Mouse (Mus musculus) ES-E14 (cell line): ENCODE data around the gene Ptprg.

ENCODE experiments used
- CHD2 ChIP-seq: IDR thresholded peaks from 2 replicates; pipeline ENCODE4 v1.6.1; 2014; ENCODE audit warnings: mild to moderate bottlenecking, low read depth, low read length, inconsistent platforms
- HCFC1 ChIP-seq: IDR thresholded peaks from 2 replicates; pipeline ENCODE4 v1.6.1; 2012; ENCODE audit warnings: low read length, inconsistent platforms, borderline replicate concordance; ENCODE audit not compliant: insufficient read depth
- MAFK ChIP-seq: IDR thresholded peaks from 2 replicates; pipeline ENCODE4 v1.6.1; 2014; ENCODE audit warnings: mild to moderate bottlenecking, low read depth, low read length, inconsistent platforms; ENCODE audit not compliant: insufficient read depth
- ZNF384 ChIP-seq: IDR thresholded peaks from 2 replicates; pipeline ENCODE4 v1.6.1; 2012; ENCODE audit warnings: low read depth, low read length, inconsistent platforms

DNA sequence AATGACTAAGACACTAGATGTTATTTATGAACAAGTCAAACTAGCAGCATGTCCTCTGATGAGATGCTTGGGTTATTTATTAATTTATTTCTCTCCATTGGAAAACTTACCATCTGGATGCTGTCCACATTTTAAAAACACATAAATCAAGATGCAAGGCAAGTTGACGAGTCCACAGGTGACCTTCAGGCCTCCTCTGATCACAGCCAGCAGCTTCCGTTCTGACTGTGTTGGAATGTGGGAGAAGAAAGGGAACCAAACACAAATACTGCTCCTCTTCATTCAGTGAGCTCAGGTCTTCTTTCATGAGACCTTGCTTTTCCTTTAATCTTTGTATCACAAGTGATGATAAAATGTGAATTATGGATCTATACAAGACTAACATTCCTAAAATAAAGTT, 437.8 kb downstream of the Ptprg start:
- TF ChIP-seq MAFK (no peak), CHD2 (no peak), HCFC1 (no peak), ZNF384 (no peak)
